Mouse (Mus musculus) CH12.LX (cell line): ENCODE measurements around the gene Retnlg. TPM values are rescaled to one million over a fixed set of nuclear protein-coding genes. Genes with fewer than 3 reads are reported as not detected.

Experiments
- DNase-seq: peaks from one replicate; pipeline ENCODE4 v3.0.0-alpha.2; 2013; ENCODE audit errors: extremely low read depth
- H3K27ac ChIP-seq: 2 replicates; pipeline ENCODE4 v1.5.1; 2012; ENCODE audit warnings: low read depth, mild to moderate bottlenecking, control low read depth, moderate library complexity; ENCODE audit not compliant: insufficient read depth
- H3K27me3 ChIP-seq: replicated peaks from 2 replicates; pipeline ENCODE3; 2012; ENCODE audit warnings: inconsistent platforms
- H3K36me3 ChIP-seq, 2 experiments: replicated peaks in 1 of 2; 2 replicates each; pipeline versions ENCODE3 to v1.6.1; 2012; ENCODE audit warnings: inconsistent platforms in 1 of 2, low read length in 1 of 2, mild to moderate bottlenecking in 1 of 2, mixed read lengths in 1 of 2, moderate library complexity in 1 of 2; ENCODE audit not compliant: control insufficient read depth in 1 of 2, insufficient read depth in 1 of 2
- H3K4me1 ChIP-seq, 2 experiments: 2 replicates each; pipeline ENCODE4 v1.6.1; 2012; ENCODE audit warnings: inconsistent platforms in 1 of 2, moderate library complexity in 1 of 2; ENCODE audit not compliant: insufficient read depth in 2 of 2, control insufficient read depth in 1 of 2
- H3K4me2 ChIP-seq: 2 replicates; pipeline ENCODE4 v1.6.1; 2012; ENCODE audit warnings: low read depth, mild to moderate bottlenecking, control low read depth; ENCODE audit not compliant: poor library complexity, insufficient read depth, severe bottlenecking
- H3K4me3 ChIP-seq, 3 experiments: fragments of 150-350 bp in 1 of 3; sonication (generic) in 1 of 3; replicated peaks in 1 of 3; 2 replicates each; pipeline versions ENCODE3 to v1.5.1; 2011 to 2012; ENCODE audit warnings: low read depth in 2 of 3, low read length in 2 of 3, mild to moderate bottlenecking in 2 of 3, moderate library complexity in 2 of 3, control low read depth in 1 of 3, improper control_type of control experiment in 1 of 3, inconsistent platforms in 1 of 3, mixed read lengths in 1 of 3; ENCODE audit not compliant: poor library complexity in 1 of 3
- H3K79me2 ChIP-seq: replicated peaks from 2 replicates; pipeline ENCODE4 v1.6.1; 2012; ENCODE audit warnings: mild to moderate bottlenecking, moderate library complexity; ENCODE audit not compliant: control insufficient read depth, poor library complexity, insufficient read depth, severe bottlenecking; ENCODE audit errors: extremely low read depth
- H3K9ac ChIP-seq: 2 replicates; pipeline ENCODE4 v1.6.1; 2012; ENCODE audit warnings: low read depth, mild to moderate bottlenecking, control low read depth, moderate library complexity; ENCODE audit not compliant: insufficient read depth
- H3K9me3 ChIP-seq: replicated peaks from 2 replicates; pipeline ENCODE3; 2012; ENCODE audit warnings: low read length, inconsistent platforms, mixed read lengths
- BHLHE40 ChIP-seq: IDR thresholded peaks from 2 replicates; pipeline ENCODE4 v1.6.1; 2011; ENCODE audit warnings: mild to moderate bottlenecking, low read depth, low read length, improper control_type of control experiment
- CHD2 ChIP-seq: IDR thresholded peaks from 2 replicates; pipeline ENCODE4 v1.6.1; 2011; ENCODE audit warnings: low read length, improper control_type of control experiment
- CTCF ChIP-seq, 2 experiments: IDR thresholded peaks in 1 of 2; conservative IDR thresholded peaks in 1 of 2; 2 replicates each; pipeline ENCODE4 v1.5.1; 2011 to 2012; ENCODE audit warnings: low read depth in 2 of 2, low read length in 2 of 2, improper control_type of control experiment in 1 of 2, inconsistent platforms in 1 of 2, mild to moderate bottlenecking in 1 of 2, moderate library complexity in 1 of 2
- E2F4 ChIP-seq: IDR thresholded peaks from 2 replicates; pipeline ENCODE4 v1.6.1; 2011; ENCODE audit warnings: low read depth, low read length, improper control_type of control experiment; ENCODE audit not compliant: insufficient replicate concordance
- EP300 ChIP-seq: IDR thresholded peaks from 2 replicates; pipeline ENCODE4 v1.6.1; 2011; ENCODE audit warnings: low read length, improper control_type of control experiment
- JUND ChIP-seq: conservative IDR thresholded peaks from 2 replicates; pipeline ENCODE4 v1.6.1; 2011; ENCODE audit warnings: low read depth, low read length, improper control_type of control experiment
- MAFK ChIP-seq: IDR thresholded peaks from 2 replicates; pipeline ENCODE4 v1.6.1; 2011; ENCODE audit warnings: low read length, improper control_type of control experiment; ENCODE audit not compliant: insufficient replicate concordance
- MAZ ChIP-seq: IDR thresholded peaks from 2 replicates; pipeline ENCODE4 v1.6.1; 2012; ENCODE audit warnings: low read depth, mild to moderate bottlenecking, inconsistent platforms, low read length, improper control_type of control experiment, moderate library complexity
- MEF2A ChIP-seq: IDR thresholded peaks from 2 replicates; pipeline ENCODE4 v1.6.1; 2014; ENCODE audit warnings: low read depth, mild to moderate bottlenecking, inconsistent platforms, low read length, improper control_type of control experiment, borderline replicate concordance
- MXI1 ChIP-seq: IDR thresholded peaks from 2 replicates; pipeline ENCODE4 v1.6.1; 2011; ENCODE audit warnings: mild to moderate bottlenecking, low read depth, low read length, improper control_type of control experiment
- MYC ChIP-seq: IDR thresholded peaks from 2 replicates; pipeline ENCODE4 v1.6.1; 2011; ENCODE audit warnings: low read depth, mild to moderate bottlenecking, improper control_type of control experiment, low read length
- POLR2A ChIP-seq: IDR thresholded peaks from 2 replicates; pipeline ENCODE4 v1.6.1; 2011; ENCODE audit warnings: low read depth, mild to moderate bottlenecking, improper control_type of control experiment, low read length
- POLR2AphosphoS2 ChIP-seq: IDR thresholded peaks from 2 replicates; pipeline ENCODE4 v1.6.1; 2011; ENCODE audit warnings: low read depth, low read length, improper control_type of control experiment
- RAD21 ChIP-seq: IDR thresholded peaks from 2 replicates; pipeline ENCODE4 v1.6.1; 2011; ENCODE audit warnings: low read depth, mild to moderate bottlenecking, low read length, improper control_type of control experiment, moderate library complexity
- SIN3A ChIP-seq: IDR thresholded peaks from 2 replicates; pipeline ENCODE4 v1.6.1; 2012; ENCODE audit warnings: low read length, improper control_type of control experiment, inconsistent platforms
- SMC3 ChIP-seq: IDR thresholded peaks from 2 replicates; pipeline ENCODE4 v1.6.1; 2011; ENCODE audit warnings: low read depth, low read length, improper control_type of control experiment
- TBP ChIP-seq: conservative IDR thresholded peaks from 2 replicates; pipeline ENCODE4 v1.6.1; 2011; ENCODE audit warnings: low read depth, low read length, improper control_type of control experiment
- UBTF ChIP-seq: IDR thresholded peaks from 2 replicates; pipeline ENCODE4 v1.6.1; 2012; ENCODE audit warnings: low read depth, mild to moderate bottlenecking, inconsistent platforms, low read length, improper control_type of control experiment, moderate library complexity
- USF1 ChIP-seq: IDR thresholded peaks from 2 replicates; pipeline ENCODE4 v1.6.1; 2014; ENCODE audit warnings: low read depth, mild to moderate bottlenecking, inconsistent platforms, low read length, improper control_type of control experiment
- USF2 ChIP-seq: conservative IDR thresholded peaks from 2 replicates; pipeline ENCODE4 v1.6.1; 2011; ENCODE audit warnings: low read depth, low read length, improper control_type of control experiment
- ZC3H11A ChIP-seq: IDR thresholded peaks from 2 replicates; pipeline ENCODE4 v1.6.1; 2012; ENCODE audit warnings: low read depth, mild to moderate bottlenecking, inconsistent platforms, low read length, improper control_type of control experiment
- dilution Hi-C: fragments of 300-500 bp; cut with MboI; formaldehyde crosslinking; loops from 2 replicates; pipeline ENCODE4 v1.14.3; 2020; ENCODE audit warnings: low sequenced_read_pairs; ENCODE audit not compliant: extremely low pct_unique_long_range_greater_than_20kb, extremely low pct_ligation_motif_present
- in situ Hi-C: fragments of 300-500 bp; cut with MboI; formaldehyde crosslinking; loops from 3 replicates; pipeline ENCODE4 v1.14.3; 2019; ENCODE audit warnings: low sequenced_read_pairs, low pct_ligation_motif_present, low pct_unique_long_range_greater_than_20kb, mixed read lengths
- polyA plus RNA-seq: library from polyadenylated mRNA; unstranded; fragments of >175 nt; gene quantifications from 2 replicates; pipeline ENCODE4 v1.2.1, GENCODE M21; 2012; ENCODE audit warnings: low read depth; ENCODE audit not compliant: insufficient read length
- total RNA-seq, 2 experiments: library from RNA; depleted of rRNA; stranded (reverse); fragments of 300-350 nt in 1 of 2; fragments of >200 nt in 1 of 2; gene quantifications; 2 replicates each; pipeline ENCODE4 v1.2.3; 2012 to 2014

Retnlg gene
- not detected in 2 replicates for total RNA-seq (2012; rRNA removed)
- not detected in 2 replicates for total RNA-seq (2014; rRNA removed)
- not detected in 2 replicates for polyA plus RNA-seq

DNA sequence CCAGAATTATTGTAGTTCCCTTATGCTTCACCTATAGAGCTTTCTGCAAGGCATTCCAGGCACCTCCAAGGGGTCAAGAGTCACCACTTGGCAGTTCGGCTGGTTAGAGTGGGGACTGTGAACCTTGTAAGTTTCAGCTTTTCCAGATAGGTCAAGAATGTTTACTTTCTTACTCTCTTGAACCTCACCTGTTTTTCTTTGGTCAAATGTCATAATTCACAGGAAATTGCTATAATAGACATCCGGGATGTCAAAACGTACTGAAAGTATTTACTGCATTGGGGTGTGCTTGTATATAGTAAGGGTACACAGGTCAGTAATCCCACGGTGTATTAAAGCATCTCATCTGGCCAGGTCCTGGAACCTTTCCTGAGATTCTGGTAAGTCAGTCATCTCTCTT is at the start of gene Retnlg:
Gene Retnlg (plus strand): TSS at position 301 of the 400 bp plus-strand sequence.
- no peaks in the 10 kb centered on the region for H3K36me3 ChIP-seq
- no peaks in the 10 kb centered on the region for H3K4me1 ChIP-seq
- peaks cover 18% of the 10 kb centered on the region for H3K9me3 ChIP-seq
- TF ChIP-seq CHD2 (no peak), TBP (no peak), EP300 (no peak), MXI1 (no peak), MEF2A (no peak)
- in situ Hi-C loops (no loop called here), dilution Hi-C loops (no loop called here)
- no peak within 1 kb of the TSS for H3K4me2 ChIP-seq
- H3K27ac ChIP-seq = no peak within 1 kb of the TSS
- DNase-seq = no peak
- H3K9ac ChIP-seq = no peak within 1 kb of the TSS
- no peaks in the 10 kb centered on the region for H3K79me2 ChIP-seq
- no peaks in the 10 kb centered on the region for H3K27me3 ChIP-seq
- H3K4me3 ChIP-seq = no peak within 1 kb of the TSS

DNA sequence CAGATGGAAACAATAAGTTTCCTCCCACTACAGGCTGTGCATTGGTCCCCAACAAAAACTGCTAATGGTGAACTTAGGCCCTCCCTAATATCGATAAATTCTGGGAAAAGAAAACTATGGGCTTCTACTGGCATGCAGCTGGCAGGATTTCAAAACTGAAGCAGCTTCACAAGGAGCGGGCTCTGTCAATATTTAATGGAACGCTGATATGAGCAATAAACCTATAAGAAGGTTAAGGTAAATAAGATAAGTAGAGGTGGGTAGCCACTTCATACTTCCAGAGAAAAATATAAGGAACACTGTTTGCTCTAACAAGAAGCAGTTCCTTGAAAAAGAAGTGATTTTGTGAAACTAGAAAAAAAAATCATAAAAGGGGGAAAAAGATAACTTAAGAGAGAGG is 45.9 kb upstream of the Retnlg start:
- in situ Hi-C loops = no loop called here
- TF ChIP-seq USF1 (no peak), RAD21 (no peak), CTCF (conservative IDR thresholded peaks at IDR 0.05 in 1 of 2, IDR thresholded peaks at IDR 0.05 in 1 of 2; ENCODE audit: low read depth in 2 of 2, low read length in 2 of 2) (no peak), USF2 (no peak), POLR2AphosphoS2 (no peak), POLR2A (no peak), MAFK (no peak), UBTF (no peak), MYC (no peak), SMC3 (no peak), MAZ (no peak), SIN3A (no peak), E2F4 (no peak), ZC3H11A (no peak), JUND (no peak), BHLHE40 (no peak)
- no peaks in the 10 kb centered on the region for H3K27me3 ChIP-seq

More for the DNA sequence above, 45.9 kb upstream of the Retnlg start:
- Histone ChIP-seq H3K79me2 (no peaks in the 10 kb centered on the region), H3K4me3 (no peak overlapping the region), H3K4me1 (no peaks in the 10 kb centered on the region), H3K36me3 (no peaks in the 10 kb centered on the region), H3K4me2 (no peak overlapping the region), H3K27ac (no peak overlapping the region), H3K9ac (no peak overlapping the region), H3K9me3 (peaks cover 19% of the 10 kb centered on the region)
- dilution Hi-C loops = no loop called here
- DNase-seq = no peak
